Mouse (Mus musculus): ENCODE data around the gene Olfr509. TPM values are rescaled to one million over a fixed set of nuclear protein-coding genes. Genes with fewer than 3 reads are reported as not detected.

The Olfr509 gene
- polyA plus RNA-seq (2012; rRNA removed) = not detected in 2 replicates

DNA sequence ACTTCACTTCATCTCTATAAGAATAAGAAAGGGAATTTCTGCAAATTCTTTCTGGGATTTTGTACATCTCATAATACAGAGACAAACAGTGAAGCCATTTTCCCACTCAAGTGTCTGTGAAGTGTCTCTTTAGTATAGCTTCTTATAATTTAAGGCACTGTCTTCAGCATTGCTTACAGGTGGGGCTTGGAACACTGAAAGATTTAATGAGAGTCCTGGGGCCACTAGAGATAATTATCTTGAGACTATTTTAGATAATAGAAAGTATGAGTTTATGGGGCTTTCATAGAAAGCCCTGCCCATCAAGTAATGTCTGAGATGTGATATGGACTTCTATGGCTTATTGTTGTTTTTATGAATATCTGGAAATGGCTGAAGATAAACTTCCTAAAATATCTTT is at the start of gene Olfr509:
Gene Olfr509, minus strand, starts transcription at position 101 of the 400 bp plus-strand sequence.

DNA sequence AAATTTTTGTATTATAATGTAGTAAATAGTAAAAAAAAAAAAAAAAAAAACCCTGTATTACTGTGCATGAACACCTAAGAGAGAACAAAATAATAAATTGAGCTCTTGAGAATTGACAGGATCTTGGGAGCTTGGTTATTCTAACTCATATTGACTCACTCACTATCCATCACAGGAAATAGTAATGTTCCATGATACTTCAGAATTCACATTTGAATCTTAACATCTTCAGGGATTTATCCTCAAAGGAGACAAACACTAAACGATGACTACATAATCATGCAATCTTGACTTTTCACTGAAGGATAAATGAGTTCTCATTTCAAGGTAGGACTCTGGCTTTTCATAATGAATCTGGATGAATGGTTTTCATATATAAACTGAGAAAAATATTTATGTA is 14.4 kb upstream of the Olfr509 start, which contains the start of gene Olfr510:
Gene Olfr510, plus strand, starts transcription at position 301 of the 400 bp plus-strand sequence.

GRCm38 (mm10) chr7:108629694-108630093 is 22.0 kb downstream of the Olfr509 start, which contains the start of gene Olfr508:
Gene Olfr508 (plus strand): TSS chr7:108629994.

DNA sequence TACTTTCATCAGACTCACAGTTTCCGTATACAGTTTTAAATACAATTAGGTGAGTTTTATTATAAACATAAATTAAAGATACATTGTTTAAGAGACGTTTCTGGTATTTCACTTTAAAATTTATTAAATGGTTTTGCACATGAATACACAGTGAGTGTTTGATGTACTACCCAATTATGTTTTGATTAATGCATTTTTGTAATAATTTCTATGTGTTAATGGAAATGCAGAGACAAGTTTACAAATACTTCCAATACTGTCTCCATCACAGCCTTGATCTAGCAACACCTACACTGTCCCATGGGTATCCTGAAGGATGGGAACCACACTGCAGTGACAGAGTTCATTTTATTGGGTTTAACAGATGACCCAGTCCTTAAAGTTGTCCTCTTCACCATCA is 30.2 kb downstream of the Olfr509 start, which contains the start of gene Olfr507:
Gene Olfr507, plus strand, starts transcription at position 301 of the 400 bp plus-strand sequence.

GRCm38 (mm10) chr7:108610487-108610886 is 41.2 kb downstream of the Olfr509 start, which contains the start of gene Olfr506:
Gene Olfr506 (plus strand): TSS chr7:108610787.

Other genes starting within 250 kb of the Olfr509 start
- not detected in 2 replicates for gene Olfr497, start 231.5 kb downstream of the Olfr509 start, polyA plus RNA-seq (2012; rRNA removed)
- not detected in 2 replicates for gene Olfr498, start 186.6 kb downstream of the Olfr509 start, polyA plus RNA-seq (2012; rRNA removed)
- gene Olfr502, start 126.8 kb downstream of the Olfr509 start, polyA plus RNA-seq (2012; rRNA removed) = not detected in 2 replicates
- not detected in 2 replicates for gene Olfr503, start 107.4 kb downstream of the Olfr509 start, polyA plus RNA-seq (2012; rRNA removed)
- not detected in 2 replicates for gene Olfr504, start 86.1 kb downstream of the Olfr509 start, polyA plus RNA-seq (2012; rRNA removed)
- gene Olfr506, start 41.1 kb downstream of the Olfr509 start, polyA plus RNA-seq (2012; rRNA removed) = not detected in 2 replicates
- gene Olfr507, start 30.1 kb downstream of the Olfr509 start, polyA plus RNA-seq (2012; rRNA removed) = not detected in 2 replicates
- gene Olfr508, start 21.9 kb downstream of the Olfr509 start, polyA plus RNA-seq (2012; rRNA removed) = not detected in 2 replicates
- gene Olfr510, start 14.5 kb upstream of the Olfr509 start, polyA plus RNA-seq (2012; rRNA removed) = not detected in 2 replicates
- gene Olfr512, start 61.4 kb upstream of the Olfr509 start, polyA plus RNA-seq (2012; rRNA removed) = not detected in 2 replicates
- not detected in 2 replicates for gene Olfr513, start 99.1 kb upstream of the Olfr509 start, polyA plus RNA-seq (2012; rRNA removed)
- gene Olfr514, start 174.1 kb upstream of the Olfr509 start, polyA plus RNA-seq (2012; rRNA removed) = not detected in 2 replicates
- not detected in 2 replicates for gene Olfr516, start 198.6 kb upstream of the Olfr509 start, polyA plus RNA-seq (2012; rRNA removed)
- gene Olfr517, start 220.5 kb upstream of the Olfr509 start, polyA plus RNA-seq (2012; rRNA removed) = not detected in 2 replicates
- not detected in 2 replicates for gene Olfr518, start 233.1 kb upstream of the Olfr509 start, polyA plus RNA-seq (2012; rRNA removed)
- gene Olfr519, start 242.5 kb upstream of the Olfr509 start, polyA plus RNA-seq (2012; rRNA removed) = not detected in 2 replicates